Mouse (Mus musculus) cerebellum, adult 11-12 months (tissue): ENCODE data around the gene Synrg.

Experiments
- DNase-seq: peaks from one replicate; pipeline ENCODE4 v3.0.0; 2022

Gene Synrg

DNA sequence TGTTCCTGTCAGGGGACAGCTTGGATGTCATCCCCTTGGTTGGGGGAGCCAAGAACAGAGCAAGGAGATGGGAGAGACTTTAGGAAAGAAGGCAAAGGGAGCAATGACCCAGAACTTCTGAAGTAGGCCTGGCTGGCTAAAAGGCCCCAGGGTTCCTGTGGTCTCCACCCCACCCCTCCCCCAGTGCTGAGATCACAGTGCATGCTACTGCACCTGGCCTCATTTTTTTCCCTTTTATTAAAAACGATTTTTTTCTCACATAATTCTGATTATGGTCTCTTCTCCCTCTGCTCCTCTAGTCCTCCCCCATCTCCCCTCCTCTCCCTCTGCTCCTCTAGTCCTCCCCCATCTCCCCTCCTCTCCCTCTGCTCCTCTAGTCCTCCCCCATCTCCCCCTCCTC, 80.8 kb downstream of the Synrg start:
- no peak for DNase-seq

DNA sequence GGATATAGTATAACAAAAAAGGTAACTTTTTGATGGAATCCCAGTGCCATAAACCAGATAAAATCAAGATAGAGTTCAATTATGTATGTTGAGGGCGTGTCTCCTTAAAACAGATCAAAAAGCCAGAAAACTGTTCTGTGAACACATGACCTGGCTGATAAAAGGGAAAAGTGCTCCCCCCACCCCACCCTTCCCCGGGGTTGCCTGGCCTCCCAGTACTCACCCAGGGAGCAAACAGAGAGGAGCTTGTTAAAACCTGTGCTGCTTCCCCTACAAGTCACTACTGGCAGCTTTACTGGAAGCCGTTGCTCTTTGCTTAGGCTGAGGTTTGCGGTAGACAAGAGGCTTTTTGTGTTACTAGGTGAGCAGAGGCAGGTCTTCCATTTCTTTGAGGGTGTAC, 83.0 kb downstream of the Synrg start:
- DNase-seq = no peak

DNA sequence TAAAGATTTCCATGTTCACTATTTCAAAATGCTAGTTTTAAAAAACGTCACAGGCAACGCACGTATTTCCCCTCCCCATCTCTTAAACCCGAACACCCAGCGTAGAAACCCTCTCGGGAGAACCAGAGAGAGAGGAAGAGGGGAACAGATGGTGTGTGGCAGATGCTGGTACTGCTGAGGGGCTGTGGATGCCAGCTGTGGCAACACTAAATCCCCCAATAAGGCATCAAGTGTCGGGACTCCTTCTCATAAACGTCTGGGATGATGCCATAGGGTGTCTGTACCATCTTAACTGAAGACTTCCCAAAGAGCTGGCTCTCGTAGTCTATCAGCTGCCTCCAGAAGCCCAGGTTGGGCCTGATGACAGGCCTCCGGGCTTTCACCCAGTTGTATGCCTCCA, 84.2 kb downstream of the Synrg start:
- no peak for DNase-seq

DNA sequence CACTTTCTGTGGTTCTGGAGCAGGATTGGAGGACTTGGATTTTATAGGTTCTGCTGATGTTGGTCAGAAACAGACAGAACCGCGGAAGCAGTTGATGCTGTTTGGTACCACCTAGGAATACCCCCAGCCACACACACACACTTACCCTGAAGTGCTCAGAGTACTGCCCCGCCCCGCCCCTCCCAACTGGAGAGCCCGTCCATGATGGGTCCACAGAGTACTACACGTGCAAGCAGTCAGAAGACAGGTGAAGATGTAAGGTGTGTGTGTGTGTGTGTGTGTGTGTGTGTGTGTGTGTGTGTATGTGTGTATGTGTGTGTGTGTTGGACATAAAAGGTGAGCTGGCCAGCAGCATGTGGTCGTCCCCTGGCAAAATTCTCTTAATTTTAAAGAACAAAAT, 88.8 kb downstream of the Synrg start:
- no peak for DNase-seq

DNA sequence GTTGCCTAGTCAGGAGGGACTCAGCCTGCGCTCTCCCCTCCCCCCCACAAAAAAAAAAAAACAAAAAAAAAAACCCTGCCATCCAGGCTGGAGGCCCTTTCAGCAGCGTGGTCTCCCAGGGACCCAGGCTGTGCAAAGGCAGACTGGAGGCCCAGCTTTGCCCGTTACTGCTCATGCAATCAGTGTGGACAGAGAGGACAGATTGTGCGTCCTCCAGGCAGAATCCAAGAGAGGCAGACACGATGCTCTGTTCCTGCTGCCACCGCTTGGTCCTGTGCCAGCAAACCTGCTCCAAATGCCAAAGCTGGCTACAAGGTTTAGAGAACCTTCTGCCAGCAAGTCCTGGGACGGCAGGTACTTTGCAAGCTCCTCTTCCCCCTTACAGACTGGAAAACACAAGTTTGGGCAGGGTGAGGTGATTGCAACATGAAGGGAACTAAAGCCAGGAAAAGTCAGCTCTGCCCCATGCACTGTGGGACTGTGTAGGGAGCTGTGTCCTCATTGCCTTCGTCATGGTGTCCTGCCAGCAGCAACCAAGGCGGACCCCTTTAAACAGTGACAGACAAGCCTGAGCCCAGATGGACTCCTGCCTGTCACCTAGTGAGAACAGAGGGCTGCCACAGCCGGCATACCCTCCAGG, 89.4 kb downstream of the Synrg start:
- DNase-seq = peak; percentile 96

DNA sequence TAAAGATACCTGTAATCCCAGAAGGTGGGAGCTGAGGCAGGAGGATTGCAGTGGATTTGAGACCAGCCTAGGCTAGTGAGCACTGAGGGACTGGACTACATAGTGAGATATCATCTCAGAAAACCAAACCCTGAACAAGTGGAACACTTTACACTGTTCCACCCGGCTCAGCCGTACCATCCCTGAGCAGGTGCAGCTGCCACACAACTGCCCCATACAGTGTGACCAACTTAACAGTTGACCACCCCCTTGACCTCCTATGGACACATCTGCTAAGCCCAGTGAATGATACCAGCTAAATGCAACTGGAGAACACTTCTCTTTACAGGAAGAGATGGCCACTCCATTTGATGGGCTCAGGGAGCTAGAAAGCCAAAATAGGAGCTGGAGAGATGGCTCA, 93.2 kb downstream of the Synrg start:
- DNase-seq = no peak

DNA sequence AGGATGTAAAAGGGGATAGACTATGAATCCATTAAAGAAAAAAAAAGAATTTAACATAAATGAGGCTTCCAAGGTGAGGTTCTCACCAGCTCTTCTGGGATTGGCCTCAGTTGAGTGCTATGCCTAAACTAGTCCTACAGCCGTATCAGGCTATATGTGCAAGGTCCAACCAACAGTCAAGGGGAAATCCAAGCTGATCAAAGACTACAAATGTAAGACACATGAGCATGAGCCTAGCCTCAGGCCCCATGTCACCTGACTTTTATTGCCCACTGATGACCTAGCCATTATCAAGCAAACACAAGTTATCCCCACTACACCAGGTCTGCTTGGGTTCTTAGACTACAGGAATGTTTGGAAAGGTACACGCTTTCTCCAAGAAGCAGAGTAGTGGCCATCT, 95.6 kb downstream of the Synrg start:
- no peak for DNase-seq

DNA sequence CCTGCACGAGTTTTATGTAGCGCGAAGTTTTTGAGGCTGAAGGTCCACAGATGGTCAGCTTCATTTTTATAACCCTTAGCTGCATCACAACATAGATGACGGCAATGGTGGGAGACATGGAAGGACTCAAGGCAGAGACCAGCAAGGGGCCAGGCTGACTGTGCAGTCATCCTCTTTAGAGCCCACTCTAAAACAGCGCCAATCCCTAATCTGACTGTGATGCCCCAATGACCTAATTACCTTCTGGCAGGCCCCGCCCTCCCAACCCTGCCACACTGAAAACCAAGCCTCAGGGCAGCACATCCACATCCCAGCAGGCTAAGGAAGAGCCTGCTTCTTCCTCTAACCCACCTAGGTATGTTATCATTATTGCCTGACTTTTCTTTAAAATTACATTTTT, 96.4 kb downstream of the Synrg start:
- no peak for DNase-seq

DNA sequence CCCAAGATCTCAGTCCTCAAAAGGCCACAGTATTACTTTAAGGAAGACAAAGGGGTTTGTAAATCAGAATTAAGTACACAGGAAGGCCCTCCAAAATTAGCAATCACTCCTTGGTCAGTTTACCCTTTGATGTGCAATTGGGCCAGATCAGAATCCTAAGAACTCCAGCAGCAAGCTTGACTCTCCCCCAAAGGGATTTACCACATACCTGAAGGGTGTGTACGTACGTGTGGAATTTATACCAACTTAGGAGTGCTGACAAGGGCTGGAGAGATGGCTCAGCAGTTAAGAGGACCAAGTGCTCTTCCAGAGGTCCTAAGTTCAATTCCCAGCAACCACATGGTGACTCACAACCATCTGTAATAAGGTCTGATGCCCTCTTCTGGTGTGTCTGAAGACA, 97.7 kb downstream of the Synrg start:
- DNase-seq = no peak

DNA sequence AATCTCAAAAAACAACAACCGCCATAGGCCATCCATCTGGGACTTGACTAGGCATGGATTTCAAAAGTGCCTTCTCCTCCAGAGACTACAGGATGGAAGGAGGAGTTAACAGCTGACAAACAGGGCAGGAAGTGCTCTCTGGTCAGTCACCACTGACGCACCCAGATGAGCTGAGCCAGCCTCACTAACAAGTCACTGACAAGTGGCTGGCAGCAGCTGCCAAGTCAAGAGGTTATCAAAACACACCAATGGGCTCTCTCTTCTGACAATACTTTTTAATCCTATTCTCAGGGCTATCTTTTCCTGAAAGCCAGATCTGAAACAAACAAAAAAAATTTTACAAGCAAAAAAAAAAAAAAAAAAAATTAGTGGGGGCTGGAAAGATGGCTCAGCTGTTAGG, 98.6 kb downstream of the Synrg start:
- no peak for DNase-seq

DNA sequence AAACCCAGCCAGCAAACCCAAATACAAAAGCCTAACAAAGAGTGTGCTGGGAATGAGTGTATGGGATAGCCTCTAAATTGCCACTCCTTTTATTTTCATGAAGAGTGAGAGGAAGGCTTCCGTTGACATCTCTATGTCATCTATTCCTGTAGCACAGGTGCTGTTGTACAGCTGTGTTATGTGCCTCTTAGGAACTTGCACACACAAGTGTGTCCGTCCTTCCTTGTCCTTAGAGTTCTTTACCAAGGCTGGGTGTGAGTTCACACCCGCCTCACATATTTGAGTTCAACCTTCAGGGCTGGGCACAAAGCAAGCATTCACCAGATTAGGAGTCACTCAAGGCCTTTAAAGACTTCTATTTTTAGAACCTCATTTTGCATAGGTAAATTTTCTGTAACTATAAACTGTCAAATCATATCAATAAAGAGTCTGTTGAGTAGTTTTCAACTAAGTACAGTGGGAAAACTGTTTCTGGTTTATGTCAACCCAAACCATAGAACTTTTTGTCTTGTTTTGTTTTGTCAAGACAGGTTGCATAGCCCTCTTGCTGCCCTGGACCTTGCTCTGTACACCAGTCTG, 99.5 kb downstream of the Synrg start:
- DNase-seq = no peak

DNA sequence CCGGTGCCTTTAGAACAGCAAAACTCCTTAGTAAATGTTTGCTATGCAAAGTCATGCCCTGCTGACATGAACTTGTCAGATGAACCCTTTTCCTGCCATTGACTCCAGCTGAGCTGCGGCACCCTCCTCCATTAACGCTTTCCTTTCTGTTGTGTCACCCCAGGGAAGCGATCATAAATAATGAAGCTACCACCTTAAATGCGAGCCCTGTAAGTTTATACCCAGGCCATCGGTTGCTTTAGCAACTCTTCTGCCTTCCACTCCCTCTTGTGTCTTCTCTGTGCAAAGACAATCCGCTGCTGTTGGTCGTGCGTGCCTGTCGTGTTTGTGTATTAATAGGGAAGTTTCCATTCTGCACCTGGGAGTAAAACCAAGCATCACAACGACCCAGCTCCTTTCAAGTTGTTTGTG, 101.8 kb downstream of the Synrg start:
- peak; percentile 57 for DNase-seq

DNA sequence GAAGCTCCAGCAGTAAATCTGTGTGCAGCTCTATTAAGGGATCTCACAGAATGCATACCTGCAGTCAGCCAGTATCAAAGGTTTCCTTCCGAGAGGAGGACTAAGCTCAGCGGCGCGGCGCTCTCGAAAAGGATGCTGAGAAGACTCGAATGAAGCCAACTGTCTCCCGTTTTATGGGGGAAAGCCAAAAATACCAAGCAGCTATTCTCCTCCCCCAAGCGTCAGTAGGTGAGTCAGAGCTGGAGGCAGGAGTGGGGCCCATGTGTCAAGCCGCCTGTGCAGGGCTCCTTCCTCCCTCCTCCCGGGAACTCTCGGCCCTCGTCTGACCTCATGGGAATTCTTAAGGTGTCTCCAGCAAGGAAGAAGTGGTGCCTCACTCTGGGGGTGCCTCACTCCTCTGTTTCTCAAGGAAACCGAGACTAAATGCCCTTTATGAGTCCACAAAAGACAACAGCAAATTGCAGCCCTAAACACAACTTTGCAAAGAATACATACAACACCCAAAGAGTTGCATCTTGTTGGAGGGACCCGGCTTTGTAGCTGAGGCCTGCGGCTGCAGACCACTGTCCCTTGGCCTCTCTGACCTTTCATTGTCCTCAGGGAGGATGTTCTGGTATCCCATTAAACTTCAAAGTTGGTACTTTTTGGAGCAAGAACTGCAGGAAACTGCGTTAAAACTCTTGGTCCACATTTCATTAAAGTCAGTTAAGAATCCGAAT, 102.9 kb downstream of the Synrg start:
- DNase-seq = peak; percentile 88

DNA sequence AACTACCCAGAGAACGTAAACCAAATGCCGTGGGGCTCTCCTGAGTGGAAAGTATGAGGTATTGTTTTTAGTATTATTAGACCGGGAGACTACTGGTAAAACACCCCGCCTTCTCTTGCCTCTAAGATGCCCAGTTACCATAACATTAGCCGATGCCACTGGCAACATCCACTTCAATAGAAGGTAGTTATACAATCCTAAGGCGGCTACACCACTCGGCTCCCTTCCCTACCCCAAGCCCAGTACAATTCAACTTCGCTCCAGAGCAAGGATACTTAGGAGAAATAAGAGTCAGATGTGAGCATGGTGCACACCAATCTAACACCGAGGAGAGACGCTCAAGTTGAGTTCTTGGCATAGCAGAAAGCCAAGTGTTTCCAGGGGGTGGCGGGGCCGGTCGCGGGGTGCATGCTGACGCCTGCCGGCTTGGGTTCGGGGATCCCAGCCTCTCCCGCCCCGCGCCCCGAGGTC, 103.5 kb downstream of the Synrg start:
- no peak for DNase-seq

DNA sequence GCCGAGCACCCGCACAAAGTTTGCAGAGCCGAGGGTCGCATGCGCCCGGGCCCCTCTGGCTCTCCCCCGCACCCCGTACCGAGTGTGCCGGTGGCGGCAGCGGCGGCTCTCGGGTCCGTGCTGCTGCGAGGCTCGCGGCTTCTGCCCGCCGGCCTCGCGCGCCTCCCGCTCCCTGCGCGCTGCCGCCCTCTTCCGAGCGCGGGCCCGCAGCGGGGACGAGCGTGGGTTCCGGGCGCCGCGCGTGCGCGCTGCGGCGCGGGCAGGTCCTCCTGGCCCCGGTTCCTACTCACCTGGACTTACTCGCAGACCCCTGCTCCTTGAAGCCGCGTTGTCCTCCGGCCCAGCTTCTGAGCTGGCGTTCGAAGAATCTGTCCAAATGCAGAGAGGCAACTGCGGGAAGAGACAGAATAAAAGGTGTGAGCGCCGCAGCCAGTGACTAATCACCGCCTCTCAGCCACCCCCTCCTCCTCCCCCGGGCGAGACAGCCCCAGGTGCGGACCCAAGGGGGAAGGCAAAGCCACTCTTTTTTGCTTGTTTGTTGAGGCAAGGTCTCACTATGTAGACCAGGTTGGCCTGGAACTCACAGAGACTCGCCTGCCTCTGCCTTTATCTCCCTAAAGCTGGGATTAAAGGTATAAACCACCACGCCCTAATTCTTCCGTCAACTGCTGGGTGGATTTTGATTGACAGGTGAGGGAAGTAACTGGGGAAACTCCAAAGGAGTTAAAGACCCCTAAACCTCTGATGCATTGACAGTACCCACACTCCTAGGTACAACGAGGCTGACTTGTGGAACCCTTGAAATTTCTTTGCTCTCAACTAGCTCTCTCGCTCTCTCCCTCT, 104.2 kb downstream of the Synrg start:
- peak; percentile 77 for DNase-seq

DNA sequence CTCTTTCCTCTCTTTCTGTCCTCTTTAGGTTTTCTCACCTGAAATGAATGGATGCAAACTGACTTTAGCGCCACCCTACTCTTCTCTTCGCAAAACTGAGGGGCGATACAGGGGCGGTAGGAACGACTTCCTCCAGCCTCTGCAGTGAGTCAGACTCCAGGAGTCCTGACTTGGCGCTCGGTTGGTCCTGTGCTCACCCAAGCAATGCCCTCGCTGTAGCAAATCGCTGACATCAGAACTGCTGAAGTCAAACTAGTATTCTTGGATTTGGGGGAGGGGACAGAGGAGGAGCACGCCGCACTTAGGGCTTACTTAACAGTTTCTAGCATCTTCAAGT, 104.8 kb downstream of the Synrg start, which contains the start of gene Dusp14:
Gene Dusp14, minus strand, starts transcription at position 228 of the 337 bp plus-strand sequence.
- DNase-seq = no peak

DNA sequence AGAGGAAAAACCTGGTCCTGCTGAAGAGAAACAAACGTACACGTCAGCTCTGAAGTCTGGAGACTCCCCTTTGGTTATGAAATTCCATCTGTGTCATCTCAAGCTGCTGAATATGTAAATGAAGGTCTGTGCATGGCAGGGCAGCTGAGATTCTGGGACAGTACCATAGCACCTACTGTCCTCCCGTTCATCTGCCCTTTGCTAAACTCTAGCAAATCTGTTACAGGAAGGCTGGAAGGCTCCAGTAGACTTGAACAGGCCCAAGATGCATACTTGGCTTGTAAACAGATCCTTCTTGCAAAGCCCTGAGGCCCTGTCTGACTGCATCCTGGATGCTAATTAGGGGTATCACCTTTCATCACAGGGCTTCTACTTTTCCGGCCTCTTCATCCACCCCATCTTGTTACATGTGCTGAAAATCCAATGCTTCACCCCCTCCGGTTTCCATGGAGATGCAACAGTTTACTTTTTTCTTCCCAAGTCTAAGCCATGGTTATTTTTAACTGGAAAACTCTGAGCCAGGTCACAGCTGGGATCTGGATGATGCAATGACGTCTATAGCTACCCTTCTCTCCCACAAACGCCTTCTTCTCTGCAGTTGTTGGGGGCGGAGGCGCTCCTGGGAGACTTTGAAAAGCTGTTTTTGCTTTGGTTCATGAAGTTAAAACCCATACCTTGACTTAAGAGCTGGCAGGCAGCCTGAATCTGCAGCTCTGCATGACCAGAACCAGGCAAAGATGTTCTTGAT, 108.8 kb downstream of the Synrg start:
- no peak for DNase-seq

DNA sequence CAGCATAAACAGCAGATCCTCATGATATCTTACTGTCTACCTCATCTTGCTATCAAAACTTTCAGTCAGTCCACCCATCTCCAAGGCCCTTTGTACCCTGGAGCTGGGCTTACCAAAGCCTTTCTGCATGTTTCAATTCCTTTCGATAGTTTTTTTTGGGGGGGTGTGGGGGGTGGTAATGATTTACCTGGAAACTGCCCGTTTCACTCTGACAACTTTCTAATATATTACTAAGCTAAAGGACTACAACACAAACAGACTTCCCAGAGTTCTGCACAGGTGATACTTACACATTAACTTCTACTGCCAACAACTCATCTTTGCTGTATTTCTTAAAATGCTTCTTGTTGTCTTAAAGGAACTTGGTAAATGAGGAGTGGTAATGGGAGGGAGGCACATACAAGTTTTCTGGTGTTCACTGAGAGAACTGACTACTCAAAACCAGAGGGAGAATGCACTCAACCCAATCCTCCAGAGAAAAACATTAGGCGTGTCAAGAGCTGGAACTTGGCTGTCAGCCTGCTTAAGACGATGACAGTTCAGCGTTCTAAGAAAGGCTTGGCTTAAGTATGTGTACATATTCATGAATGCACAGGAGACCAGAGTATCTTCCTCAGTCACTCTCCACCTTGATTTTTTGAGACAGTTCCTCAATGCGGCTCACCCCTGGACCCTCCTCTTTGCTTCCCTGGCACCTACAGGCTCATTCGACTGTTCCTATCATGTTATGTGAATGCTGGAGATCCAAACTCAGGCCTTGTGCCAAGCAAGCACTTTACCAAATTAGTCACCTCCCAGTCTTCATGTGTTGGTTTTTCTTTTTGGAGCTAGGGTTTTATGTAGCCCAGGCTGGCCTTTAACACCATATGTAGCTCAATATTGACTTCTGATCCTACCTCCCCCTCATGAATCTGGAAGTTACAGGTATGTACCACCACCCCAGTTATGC, 109.9 kb downstream of the Synrg start:
- no peak for DNase-seq

DNA sequence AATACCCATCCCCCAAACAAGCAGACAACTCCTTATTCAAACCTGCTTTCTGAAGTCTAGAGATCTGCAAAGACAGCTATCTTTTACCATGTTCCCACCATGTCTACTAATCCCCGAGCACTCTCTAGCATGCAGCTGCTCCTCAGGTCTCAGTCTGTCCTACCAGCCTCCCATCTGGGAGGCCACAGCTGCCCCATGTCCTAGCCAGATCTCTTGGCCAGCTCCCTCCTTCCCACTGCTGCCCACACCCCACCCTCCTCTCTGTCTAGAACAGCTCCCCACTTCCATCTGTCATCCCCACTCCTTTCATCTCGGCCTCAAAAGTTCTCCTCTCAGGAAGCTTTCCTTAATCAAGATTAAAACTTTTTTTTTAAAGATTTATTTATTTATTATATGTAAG, 112.8 kb downstream of the Synrg start:
- no peak for DNase-seq

DNA sequence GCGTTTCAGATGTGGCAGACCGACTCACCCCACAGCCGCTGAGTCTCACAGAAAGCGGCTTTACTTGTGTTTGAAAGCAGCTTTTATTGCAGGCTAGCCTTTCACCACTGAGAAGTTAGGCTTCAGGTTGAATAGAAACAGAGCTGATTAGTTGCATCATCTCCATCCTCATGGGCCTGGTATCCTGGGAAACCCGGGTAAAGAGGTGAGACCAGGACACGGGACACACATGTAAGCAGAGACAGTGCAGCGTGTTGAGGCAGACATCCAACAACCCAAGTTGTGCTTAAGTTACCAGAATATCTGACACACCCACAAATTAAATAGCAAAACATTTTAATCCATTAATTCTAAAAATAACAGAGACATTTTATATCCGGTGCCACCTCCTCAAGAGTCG, 114.4 kb downstream of the Synrg start:
- DNase-seq = no peak

DNA sequence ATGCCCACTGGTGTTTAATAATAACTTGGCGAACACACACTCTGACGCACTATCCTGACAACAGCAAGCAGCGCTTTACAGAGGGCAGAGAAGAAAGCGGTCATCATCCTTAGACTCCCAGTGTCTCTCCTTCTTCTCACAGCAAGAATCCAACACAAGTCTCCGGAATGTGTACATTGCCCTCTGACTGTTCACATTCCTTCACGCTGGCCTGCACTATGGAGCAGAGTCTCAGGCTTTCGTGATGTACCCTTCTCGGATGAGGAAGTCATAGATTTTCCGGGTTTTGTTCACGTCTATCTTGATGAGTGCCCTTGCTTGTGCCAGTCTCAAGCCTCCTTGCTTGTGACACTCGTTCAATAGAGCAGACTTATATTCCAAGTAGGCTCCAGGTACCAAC, 115.1 kb downstream of the Synrg start:
- no peak for DNase-seq

DNA sequence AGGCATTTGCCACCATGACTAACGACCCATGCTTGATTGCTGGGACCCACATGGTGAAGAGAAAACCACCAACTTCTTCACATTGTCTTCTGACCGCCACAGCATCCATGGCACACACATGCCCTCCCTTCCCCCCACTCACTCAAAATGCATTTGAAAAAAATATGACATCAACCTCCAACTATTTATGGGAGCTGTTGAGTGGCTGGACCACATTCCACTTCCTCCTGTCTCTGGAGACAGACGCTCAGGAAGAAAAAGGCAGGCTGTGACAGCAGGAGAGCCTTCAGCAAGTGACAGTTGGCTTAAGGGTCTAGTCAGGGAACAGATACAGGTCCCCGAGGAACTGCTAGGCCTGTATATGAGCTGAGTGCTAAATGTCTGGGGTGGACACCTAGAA, 115.7 kb downstream of the Synrg start:
- DNase-seq = no peak
